Mouse (Mus musculus): Measurements from ENCODE around the gene Rab38.

- TF ChIP-seq CTCF (IDR thresholded peaks at IDR 0.05; ENCODE audit: low read depth) = no peak
- no peak for TF ChIP-seq EP300 (optimal IDR thresholded peaks at IDR 0.05)
Measured at GRCm38 (mm10) chr7:88423889-88424288, 6.2 kb upstream of the Rab38 start.

Measured in stomach, postnatal 0 days (tissue).